1 mouse cellular context compared by ENCODE assay signal in the genomic region with DNA sequence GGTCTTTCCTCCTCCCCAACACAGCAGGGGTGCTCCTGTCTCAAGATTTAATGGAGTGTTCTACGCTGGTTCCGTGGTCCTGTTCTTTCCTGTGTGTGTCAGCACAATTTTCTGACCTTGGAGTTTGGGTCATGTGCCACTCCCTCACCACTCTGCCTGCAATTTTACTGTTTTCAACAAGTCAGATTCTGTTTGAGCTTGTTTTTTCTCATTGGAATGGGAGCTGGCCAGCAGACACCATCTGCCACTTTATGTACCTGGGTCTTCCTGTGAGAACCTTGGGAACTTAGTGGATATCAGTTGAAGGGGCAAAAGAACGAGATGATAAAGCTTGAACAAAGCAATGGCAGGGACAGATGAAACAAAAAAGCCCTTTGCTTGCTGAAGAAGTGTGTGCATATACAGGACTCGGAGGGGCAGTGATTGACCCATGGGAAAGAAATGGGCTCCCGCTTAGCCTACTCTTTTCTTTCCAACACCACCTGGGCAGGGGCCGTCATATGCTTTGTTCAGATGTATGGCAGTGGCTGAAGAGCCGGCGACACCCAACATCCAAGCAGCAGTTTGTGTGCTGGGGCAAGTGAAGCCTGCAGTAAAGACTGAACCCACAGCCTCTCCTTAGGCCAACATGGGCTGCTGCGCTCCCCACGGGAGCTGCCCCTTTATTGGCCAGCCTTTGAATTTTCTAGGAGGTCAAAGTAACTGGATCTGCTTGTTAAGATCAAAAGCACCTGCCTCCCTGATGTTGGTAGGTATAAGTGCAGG.
A peak's percentile ranks its signal among the peaks of the same experiment; 100 is the strongest.
TF ChIP-seq lines count a peak whose summit lies in the region.

No protein-coding gene starts in this region.

TF ChIP-seq in MEL, 35 proteins besides CTCF, POLR2A, EP300 and RAD21:
- TF ChIP-seq KAT2A (conservative IDR thresholded peaks at IDR 0.05; ENCODE audit: low read depth, low read length) (no peak), MXI1 (IDR thresholded peaks at IDR 0.05; ENCODE audit: low read depth, low read length) (0 out of 2 replicates have a peak, but pooled peaks have one; percentile 10)
TF ChIP-seq in MEL: peak in this region for 1.
